Mouse (Mus musculus) bone marrow macrophage, adult 2 months (primary cell): ENCODE measurements around the gene Atp1b4. TPM values are rescaled to one million over a fixed set of nuclear protein-coding genes. Genes with fewer than 3 reads are reported as not detected.
"Not testable (repeated sequence)": the region's sequence is repeated elsewhere in the genome, so short reads cannot be mapped to it uniquely, and the experiment has no call there.

Source experiments
- H3K27ac ChIP-seq: 2 replicates; pipeline ENCODE4 v1.5.1; 2012; ENCODE audit warnings: low read depth, low read length; ENCODE audit not compliant: insufficient read depth
- H3K4me1 ChIP-seq: 2 replicates; pipeline ENCODE4 v1.6.1; 2012; ENCODE audit warnings: low read length; ENCODE audit not compliant: control insufficient read depth, insufficient read depth
- H3K4me3 ChIP-seq: 2 replicates; pipeline ENCODE4 v1.5.1; 2012; ENCODE audit warnings: mild to moderate bottlenecking, low read length, moderate library complexity; ENCODE audit not compliant: insufficient read depth
- CTCF ChIP-seq: IDR thresholded peaks from 2 replicates; pipeline ENCODE4 v1.5.1; 2012; ENCODE audit warnings: low read depth, mild to moderate bottlenecking, low read length, moderate library complexity
- POLR2A ChIP-seq: IDR thresholded peaks from 2 replicates; pipeline ENCODE4 v1.6.1; 2012; ENCODE audit warnings: mild to moderate bottlenecking, low read depth, low read length, borderline replicate concordance
- polyA plus RNA-seq: library from polyadenylated mRNA; stranded (reverse); fragments of >200 nt; gene quantifications from 2 replicates; pipeline ENCODE4 v1.2.4, GENCODE M21; 2012; ENCODE audit not compliant: missing spikeins, insufficient read depth, insufficient read length

The Atp1b4 gene
- not detected in 2 replicates for polyA plus RNA-seq

GRCm38 (mm10) chrX:38315884-38316283 is at the start of gene Atp1b4:
Gene Atp1b4, plus strand, starts transcription at chrX:38316184.
- TF ChIP-seq CTCF (no peak), POLR2A (no peak)
- H3K27ac ChIP-seq = no peak within 1 kb of the TSS
- no peaks in the 10 kb centered on the region for H3K4me1 ChIP-seq

DNA sequence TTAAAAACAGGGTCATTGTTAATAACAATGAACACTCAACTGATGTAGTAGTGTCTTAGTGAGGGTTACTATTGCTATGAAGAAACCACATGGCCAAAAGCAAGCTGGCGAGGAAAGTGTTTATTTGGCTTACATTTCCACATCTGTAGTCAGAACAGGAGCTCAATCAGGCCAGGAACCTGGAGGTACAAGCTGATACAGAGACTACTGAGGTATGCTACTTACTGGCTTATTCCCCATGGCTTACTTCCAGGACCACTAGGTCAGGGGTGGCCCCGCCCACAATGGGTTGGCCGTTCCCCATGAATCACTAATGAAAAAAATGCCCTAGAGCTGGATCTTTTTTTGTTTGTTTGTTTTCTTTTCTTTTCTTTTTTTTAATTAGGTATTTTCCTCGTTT is 7.4 kb upstream of the Atp1b4 start:
- H3K4me1 ChIP-seq = no peaks in the 10 kb centered on the region
- no peak overlapping the region for H3K27ac ChIP-seq
- TF ChIP-seq POLR2A (no peak), CTCF (no peak)
- H3K4me3 ChIP-seq = no peak overlapping the region

More at GRCm38 (mm10) chrX:38315884-38316283, at the start of gene Atp1b4:
- no peak within 1 kb of the TSS for H3K4me3 ChIP-seq

GRCm38 (mm10) chrX:38311054-38311453 is 4.9 kb upstream of the Atp1b4 start:
- TF ChIP-seq CTCF = no peak
- no peak for TF ChIP-seq POLR2A
- Histone ChIP-seq H3K4me3 (no peak overlapping the region), H3K4me1 (no peaks in the 10 kb centered on the region), H3K27ac (no peak overlapping the region)

DNA sequence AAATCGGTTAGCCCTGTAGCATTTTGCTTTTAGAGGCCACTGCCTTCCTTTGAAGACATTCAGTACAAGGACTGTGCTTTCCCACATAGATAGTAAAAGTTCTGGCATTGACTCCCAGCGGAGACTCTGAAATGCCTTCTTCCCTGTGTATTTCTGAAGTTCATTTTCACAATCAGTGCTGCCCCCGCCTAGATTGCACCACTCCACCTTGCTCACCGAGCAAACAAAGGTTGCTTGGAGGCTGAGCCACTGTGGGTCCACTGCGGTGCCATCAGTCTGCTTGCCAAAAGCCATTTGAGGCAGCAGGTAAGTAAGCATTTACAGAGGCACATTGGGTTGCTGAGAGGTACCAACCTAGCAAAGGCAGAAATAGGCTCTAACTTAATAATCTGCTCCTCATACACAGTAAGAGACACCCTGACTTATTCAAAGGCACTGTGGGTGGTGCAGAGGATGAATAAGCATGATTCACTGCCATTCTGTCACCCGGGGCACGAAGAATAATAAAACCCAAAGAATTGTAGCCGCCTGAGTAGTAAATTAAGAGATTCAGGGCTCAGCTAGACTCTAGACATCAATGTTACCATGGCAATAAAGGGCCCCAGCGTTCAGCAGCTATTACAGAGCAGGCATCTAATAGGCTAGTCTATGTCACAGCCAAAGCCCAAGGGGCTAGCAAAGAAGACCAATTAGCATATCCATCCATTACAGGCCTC is 2.9 kb upstream of the Atp1b4 start:
- no peak overlapping the region for H3K27ac ChIP-seq
- TF ChIP-seq CTCF (no peak), POLR2A (no peak)
- no peak overlapping the region for H3K4me3 ChIP-seq
- no peaks in the 10 kb centered on the region for H3K4me1 ChIP-seq

- H3K4me1 ChIP-seq = no peaks in the 10 kb centered on the region
- no peak overlapping the region for H3K4me3 ChIP-seq
- TF ChIP-seq CTCF = no peak
- H3K27ac ChIP-seq = no peak overlapping the region
Observed at GRCm38 (mm10) chrX:38313626-38314210, 2.3 kb upstream of the Atp1b4 start.

DNA sequence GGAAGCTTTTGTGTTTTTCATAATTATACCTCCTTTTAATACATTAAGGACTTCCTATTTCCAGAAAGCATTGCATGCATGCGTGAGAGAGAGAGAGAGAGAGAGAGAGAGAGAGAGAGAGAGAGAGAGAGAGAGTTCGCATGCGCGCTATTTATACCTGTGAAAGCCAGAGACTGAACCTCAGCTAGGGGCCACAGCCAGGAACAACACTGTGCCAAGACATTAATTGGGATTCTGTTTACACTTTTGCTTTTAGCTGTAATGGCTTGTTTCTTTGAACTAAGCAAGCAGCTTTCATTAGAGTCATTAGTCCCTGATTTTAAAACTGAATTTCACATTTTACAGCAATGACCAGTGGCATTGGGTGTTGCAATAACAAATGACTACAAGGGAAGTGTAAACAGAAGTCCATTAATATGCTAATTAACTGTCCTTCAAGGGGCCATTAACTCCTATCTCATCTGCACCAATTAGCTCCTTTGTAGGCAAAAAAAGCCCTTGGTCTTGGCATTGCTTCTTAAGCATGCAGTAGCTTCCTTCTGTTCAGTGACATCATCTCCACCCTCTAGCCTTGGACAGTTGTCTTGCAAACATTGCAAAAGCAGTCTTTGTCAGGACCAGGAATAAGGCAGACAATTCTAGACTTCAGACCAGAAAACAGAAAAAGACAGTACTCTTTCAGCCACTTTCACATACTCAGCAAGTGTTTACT is 14.9 kb downstream of the Atp1b4 start:
- no peak for TF ChIP-seq CTCF
- no peak for TF ChIP-seq POLR2A
- Histone ChIP-seq H3K27ac (no peak overlapping the region), H3K4me3 (no peak overlapping the region), H3K4me1 (peaks cover 22% of the 10 kb centered on the region)

GRCm38 (mm10) chrX:38334329-38335279 is 18.6 kb downstream of the Atp1b4 start:
- peak overlapping the region; percentile 77 for H3K27ac ChIP-seq
- no peak overlapping the region for H3K4me3 ChIP-seq
- H3K4me1 ChIP-seq = peaks cover 22% of the 10 kb centered on the region
- no peak for TF ChIP-seq CTCF
- TF ChIP-seq POLR2A = no peak

DNA sequence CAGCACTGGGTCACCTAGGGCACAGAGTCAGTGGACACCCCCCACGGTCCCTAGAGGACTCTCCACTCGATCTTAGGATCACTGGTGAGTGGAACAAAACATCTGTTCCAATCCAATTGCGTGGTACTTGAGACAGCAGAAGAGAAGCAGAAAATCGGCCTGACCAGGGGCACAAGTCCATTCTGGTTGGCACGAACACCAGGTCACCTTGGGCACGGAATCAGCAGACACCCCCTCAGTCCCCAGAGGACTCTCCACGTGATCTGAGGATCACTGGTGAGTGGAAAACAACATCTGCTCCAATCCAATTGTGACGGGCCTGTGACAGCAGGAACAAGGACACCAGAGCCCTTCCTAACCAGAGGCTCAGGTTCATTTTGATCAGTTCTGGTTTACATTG is 46.0 kb downstream of the Atp1b4 start:
- TF ChIP-seq POLR2A (no peak), CTCF (no peak)
- H3K4me1 ChIP-seq = peaks cover 3% of the 10 kb centered on the region; the same call in 1 of the 2 replicates
- no peak overlapping the region for H3K4me3 ChIP-seq
- no peak overlapping the region for H3K27ac ChIP-seq

DNA sequence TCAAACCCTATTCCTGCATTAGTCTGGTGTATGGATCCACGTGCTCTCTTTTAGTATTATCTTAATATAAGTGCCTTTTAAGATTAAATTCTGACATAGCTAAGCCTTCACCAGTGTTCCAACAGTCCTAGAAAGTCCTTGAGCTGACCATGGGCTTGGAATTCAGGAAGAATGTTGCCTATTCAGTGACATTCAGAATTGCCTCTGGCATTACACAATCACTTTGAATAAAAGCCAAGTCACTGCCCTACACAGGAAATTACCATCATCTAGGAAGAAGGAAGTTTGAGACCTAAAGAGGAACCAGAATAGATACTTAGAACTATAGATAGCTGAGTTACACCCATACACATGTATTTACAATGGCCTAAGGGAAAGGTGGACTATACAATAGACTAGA is 48.6 kb downstream of the Atp1b4 start:
- H3K4me1 ChIP-seq = not testable (repeated sequence)
- peak overlapping the region; percentile 50; the same call in 1 of the 2 replicates for H3K27ac ChIP-seq

GRCm38 (mm10) chrX:38373169-38373568 is 57.2 kb downstream of the Atp1b4 start:
- peak overlapping the region; percentile 21; the same call in 1 of the 2 replicates for H3K27ac ChIP-seq
- not testable (repeated sequence) for H3K4me3 ChIP-seq, H3K4me1 ChIP-seq

More for the DNA sequence above, 48.6 kb downstream of the Atp1b4 start:
- not testable (repeated sequence) for H3K4me3 ChIP-seq
